Mouse (Mus musculus): Measurements from ENCODE around the gene Ralbp1.

Gene Ralbp1

DNA sequence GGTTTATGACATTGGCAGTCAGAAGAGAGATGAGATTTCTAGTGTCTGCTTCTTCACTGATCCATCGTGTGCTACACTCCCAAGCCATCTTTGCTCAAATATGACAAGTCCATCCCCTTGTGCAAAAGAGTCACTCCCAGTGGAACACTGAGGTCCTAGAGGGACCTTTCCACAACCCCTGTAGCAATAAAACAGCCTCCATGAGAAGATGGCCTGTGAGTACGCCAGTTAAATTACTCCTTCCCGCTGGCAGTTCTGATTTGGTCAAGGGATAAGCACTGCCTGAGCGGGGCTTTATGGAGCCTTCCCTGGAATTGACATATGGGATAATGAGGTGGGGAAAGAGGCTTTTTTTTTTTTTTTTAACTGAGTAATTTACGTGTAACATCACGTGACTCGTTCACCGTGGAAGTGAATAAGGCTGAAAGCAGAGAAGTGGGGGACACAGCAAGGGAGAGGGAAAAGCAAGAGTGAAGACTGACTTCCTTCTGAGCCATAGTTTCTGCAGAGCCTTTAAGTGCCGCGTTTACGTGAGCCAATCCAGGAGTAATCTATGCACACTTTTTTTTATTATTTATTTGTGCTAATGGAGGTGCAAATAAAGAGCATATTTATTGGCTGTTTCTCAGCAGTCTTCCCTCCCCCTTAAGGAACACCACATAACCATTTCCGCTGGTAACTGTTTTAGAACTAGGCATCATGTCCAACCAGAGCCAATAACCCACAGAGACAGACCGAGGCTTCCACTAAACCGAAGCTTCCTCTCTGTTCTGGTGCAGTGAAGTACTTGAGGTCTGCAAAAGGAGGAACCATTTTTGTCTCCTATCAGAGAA is at the start of gene Ralbp1:
Gene Ralbp1, minus strand, starts transcription at position 102 of the 833 bp plus-strand sequence.
- DNase-seq (ENCODE audit: low read depth, low spot score): peak; percentile 38

DNA sequence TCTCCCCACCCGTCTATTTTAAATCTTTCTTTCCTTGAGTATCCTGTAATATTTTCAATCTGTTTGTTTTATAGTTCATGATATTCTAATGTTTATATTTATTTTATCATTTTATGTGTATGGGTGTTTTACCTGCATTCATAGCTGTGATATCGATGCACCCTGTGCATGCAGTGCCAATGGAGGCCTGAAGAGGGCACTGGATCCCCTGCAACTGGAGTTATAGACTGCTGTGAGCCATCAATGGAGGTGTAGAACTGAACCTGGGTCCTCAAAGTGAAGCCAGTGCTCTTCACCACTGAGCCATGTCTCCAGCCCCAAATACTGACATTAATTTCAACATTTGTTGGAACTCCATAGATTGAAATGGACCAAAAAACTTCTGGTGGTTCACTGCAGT is 48.1 kb upstream of the Ralbp1 start:
- no peak for DNase-seq (ENCODE audit: low read depth, low spot score)

DNA sequence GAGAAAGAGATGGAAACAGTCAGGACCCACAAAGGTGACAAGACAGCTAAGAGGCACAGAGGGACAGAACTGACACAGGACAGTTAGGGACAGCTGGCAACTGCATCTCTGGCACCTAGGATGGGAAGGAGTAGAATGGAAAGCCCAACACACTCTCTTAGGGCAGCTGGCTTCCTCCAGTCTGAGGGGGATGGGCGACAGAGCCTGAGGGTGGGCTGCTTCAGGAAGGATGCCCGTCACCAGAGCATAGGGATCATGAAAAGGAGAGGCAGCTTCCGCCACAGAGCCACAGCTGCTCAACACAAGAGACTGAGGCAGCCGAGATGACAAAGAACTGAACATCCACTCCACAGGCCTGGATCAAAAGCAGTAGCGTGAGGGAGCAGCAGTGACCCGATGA is 45.9 kb upstream of the Ralbp1 start:
- DNase-seq (ENCODE audit: low read depth, low spot score): no peak

DNA sequence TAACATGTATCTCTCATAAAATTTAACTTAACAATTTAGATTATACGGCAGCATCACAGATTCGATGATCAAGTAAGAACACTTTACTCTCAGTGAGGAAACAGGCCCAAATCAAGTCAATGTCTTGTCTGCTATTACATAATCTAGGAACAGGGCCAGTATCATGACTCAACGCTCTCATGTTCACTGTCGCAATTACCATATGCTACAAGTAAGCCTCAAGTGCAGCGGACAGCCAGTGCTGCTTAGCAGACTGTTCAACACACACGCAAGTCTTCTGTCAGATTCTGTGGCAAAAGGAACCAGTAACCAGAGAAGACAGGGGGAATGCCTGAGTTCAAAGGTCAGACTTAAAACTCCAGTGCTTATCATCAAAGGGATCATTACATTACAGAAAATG is 45.4 kb upstream of the Ralbp1 start:
- DNase-seq (ENCODE audit: low read depth, low spot score): peak; percentile 92

DNA sequence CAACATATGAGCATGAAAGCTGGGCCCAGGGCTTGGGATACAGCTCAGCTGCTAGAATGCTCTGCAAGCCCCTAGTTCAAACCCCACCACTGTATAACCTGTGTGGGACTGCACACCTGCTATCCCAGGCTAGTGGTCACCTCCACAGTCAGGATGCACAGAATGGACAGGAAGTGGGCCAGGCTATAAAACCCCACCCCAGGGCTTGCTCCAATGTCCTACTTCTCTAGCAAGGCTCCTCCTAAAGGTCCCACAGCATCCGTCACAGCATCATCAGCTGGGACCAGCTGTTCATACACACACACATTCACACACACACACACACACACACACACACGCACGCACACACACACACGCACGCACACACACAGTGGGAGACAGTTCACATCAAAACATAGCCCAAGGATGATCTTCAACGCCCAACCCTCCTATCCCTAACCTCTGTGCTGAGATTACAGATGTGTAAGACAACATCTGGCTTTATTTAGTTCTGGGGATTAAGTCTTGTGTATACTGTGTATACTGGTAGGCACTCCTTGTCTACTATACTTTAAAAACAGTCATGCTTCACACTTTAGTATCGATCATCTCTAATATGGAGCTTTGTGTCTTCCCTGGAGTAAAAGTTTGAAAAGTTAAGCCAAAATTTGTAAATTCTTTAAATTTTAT is 44.7 kb upstream of the Ralbp1 start:
- DNase-seq (ENCODE audit: low read depth, low spot score): no peak

DNA sequence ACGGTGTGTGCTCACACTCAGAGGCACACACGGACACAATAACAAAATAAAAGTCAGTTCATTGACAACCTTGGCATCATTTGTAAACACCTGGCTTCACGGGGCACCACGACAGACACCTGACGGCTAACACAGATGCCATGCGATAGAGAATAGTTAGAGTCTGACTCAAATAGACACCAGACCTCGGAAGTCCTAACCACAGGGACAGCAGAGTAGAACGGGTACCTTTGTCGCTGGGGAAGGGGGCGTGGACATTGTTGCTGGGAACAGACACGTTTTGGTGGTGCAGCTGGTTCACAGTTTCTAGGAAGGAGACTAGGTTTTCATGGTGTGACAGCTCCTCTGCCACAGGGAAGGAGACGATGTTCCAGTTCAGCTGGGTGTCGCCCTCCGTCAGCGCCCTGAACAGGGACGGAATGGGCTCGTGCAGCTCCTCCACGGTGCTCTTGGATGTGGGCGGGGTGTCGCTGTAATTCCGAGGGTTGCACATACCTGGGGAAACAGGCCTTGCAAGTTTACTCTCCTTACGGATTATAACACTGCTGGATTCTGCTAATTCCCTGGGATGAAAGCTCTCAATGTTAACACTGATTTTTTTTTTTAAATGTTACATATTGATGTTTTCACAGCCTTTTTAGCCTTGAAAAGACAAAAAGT is 43.9 kb upstream of the Ralbp1 start:
- DNase-seq (ENCODE audit: low read depth, low spot score): no peak

DNA sequence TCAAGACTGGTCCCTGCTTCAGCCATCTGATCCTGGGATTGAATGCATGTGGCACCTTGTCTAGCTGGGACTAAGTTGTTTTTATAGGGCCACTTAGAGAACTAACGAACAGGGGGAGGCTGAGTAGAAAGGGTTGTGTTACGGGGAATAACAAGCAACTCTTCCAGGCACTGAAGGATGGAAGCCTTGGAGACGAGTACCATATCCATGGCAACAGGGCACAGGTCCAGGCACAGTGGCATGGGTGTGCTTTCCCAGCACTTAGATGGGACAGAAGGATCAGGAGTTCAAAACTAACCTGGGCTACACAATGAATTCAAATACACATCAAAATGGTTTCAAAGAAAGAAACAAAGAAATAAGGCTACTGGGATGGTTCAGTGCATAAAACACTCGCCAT is 41.5 kb upstream of the Ralbp1 start:
- DNase-seq (ENCODE audit: low read depth, low spot score): no peak

DNA sequence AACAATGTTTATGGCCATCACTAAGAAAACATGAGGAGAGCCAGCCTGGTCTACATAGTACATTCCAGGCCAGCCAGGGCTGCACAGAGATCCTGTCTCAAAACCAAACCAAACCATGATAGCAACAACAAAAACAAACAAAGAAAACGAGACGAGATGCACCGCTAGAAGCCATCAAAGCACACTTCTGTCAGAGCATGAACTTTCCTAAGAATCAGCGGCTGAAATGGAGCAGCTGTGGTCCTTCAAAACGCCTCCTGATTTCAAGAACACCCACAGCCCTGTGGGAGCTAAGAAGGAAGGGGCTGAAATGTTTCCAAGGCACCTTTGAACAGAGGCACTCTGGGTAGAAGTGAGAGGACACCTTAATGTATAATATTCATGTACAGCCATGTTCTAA is 38.6 kb upstream of the Ralbp1 start:
- no peak for DNase-seq (ENCODE audit: low read depth, low spot score)

DNA sequence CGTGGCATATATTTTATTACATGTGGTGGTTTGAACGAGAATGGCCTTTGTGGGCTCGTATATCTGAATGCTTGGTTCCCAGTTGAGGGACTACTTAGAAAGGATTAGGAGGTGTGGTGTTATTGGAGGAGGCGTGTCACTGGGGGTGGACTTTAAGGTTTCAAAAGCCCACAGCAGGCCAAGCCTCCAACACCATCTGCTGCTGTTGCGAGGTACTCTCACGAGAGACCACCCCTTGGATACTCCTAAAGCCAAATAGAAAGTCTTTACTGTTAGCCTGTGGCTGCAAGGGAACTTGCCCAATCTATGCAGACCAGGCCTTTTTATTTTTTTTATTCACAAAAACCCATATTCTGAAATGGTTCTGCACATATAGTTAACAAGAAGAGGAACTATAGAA is 36.4 kb upstream of the Ralbp1 start:
- no peak for DNase-seq (ENCODE audit: low read depth, low spot score)

DNA sequence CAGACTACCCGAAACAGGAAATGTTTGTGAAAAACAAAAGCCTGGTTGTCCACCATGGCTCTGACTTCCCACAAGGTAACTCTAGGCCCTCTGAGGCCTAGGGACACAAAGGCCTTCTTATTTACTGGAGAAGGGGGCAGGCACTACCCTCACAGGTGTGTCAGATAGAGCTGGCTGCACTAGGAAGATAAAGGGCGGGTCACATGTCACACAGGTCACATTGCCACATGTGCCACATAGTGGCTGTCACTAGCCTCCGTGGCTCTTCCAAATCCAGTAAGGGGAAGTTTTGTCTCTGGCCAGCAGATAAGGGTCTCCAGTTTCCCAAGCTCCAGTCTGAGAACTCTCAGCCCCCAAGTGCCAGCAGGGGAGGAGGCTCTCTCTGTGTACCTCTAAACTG is 33.6 kb upstream of the Ralbp1 start:
- no peak for DNase-seq (ENCODE audit: low read depth, low spot score)

DNA sequence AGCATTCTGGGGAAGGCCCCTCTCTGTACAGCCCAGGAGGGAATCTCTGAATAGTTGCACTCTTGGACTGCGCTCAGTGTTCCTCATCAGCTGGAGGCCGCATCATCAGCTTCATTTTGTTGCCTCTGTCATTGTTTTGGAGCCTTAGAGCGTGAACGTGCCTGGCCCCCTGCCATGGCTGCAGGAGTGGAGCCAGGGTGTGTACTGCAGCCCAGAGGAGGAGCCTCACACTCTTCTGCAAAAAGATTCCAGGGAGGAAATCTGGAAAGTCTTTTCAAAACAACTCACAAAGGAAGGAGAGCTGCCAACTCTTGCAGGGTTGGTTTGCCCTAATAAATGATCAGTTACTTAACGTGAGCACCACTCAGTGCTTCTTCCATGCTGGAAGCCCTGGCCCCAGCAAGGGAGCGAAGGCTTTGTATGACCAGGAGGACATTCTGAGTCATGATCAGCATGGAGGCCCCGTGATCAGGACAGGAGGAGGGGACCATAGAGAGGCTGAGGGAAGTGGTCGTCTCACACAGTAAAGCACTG is 30.6 kb upstream of the Ralbp1 start:
- DNase-seq (ENCODE audit: low read depth, low spot score): peak; percentile 89

DNA sequence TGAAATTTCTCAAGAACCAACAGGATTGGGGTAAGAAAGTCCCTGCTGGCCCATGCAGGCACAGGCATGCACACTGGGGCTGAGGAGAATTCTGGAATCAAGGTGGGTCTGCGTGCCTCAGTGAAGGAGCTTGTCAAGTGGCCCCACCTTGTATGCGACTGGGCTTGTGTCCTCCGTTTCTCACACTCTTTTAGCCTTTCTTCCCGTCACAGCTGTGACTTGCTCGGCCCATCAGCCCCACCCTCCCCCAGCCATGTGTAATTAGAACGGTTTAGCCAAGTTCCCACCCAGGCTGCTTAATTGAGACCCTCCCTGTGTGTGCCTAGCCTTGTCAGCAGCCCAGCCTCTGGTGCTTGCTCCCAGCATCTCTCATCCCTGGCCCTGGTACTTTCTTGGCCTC is 28.5 kb upstream of the Ralbp1 start:
- DNase-seq (ENCODE audit: low read depth, low spot score): no peak

DNA sequence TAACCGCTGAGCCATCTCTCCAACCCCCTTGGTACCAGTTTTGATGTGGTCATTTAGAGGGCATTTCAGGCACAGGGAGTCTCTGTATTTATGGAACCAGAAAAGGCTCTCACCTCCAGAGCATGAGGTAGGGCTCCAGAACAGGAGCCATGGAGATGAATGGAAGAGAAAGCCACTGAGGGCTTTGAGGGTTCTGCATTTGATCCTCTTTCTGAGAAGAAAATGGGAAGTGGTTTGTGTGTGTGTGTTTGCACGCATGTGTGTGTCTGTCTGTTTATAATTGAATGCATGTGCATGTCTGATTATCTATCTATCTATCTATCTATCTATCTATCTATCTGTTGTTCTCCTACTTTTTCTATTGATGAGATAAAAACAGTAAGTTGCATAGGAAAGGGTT is 26.6 kb upstream of the Ralbp1 start:
- DNase-seq (ENCODE audit: low read depth, low spot score): no peak

DNA sequence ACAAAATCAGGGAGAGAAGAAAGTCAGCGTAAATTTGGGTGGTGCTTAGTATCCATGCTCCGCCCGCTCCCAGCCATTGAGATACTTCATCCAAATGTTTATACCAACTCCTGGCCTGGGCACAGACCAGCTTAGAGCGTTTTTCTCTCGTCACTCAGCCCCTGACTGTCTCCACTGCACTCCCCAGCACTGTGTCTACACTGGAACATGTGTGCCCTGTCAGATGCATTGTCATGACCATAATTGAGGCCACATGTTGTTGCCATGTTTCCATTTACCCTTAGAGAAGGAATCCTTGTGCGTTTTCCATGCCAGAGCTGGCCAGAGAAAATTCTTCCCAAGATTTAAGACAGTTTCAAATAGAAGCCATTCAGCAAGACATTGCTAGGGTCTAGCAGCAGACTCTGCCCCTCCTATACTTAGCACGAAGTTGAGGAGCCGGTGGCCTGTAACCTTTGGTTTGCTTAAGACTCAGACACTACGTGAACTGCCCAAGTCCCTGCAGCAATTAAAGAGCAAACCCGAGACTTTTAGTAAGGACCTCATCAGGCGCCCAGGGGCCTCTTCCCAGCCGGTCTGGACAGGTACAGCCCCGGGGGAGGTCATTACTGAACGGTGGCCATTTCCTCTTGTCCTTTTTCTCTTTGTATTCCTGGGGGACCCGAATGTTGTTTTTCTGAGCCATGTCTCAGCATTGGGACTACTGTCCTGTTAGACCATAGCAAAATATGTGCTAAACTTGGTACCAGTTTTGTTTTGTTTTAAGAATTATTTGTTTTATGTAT is 25.9 kb upstream of the Ralbp1 start:
- DNase-seq (ENCODE audit: low read depth, low spot score): no peak

DNA sequence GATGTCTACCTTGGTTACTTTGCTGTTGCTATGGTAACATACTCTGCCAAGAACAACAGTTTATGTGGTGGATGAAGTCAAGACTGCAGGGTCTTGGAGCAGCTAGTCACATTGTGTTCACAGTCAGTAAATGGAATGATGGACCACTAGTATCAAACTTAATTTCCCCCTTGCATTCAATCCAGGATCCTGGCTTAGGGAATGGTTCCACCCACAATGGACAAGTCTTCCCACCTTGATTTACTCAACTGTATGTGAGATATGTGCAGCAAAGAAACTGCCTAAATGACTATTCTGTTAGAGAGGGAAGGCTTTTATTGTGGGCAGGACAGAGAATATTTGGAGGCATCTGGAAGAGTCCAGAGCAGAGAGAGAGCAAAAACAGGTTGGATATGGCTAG is 22.7 kb upstream of the Ralbp1 start:
- no peak for DNase-seq (ENCODE audit: low read depth, low spot score)

DNA sequence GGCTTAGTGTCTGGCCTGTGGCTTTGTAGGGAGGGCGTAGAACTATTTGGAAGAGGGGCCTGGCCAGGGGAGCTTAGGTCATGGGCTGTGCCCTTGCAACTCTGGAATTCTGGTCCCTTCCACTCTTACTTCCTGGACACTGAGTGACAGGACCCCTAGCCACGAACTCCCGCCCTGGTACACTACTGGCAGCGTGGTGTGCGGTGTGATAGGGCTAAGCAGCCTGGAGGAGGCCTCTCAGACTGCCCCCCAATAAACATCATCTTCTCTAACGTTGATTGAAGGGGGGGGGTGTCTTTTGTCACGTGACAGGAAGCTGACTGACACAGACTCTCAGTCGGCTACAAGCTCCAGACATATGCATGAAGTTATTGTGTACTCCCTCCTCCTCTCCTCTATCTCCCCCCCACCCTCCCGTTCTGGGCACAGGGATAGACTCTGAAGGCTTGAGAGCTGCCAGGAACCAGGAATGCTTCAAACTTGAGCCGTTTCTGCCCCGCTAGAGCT is 21.4 kb upstream of the Ralbp1 start:
- no peak for DNase-seq (ENCODE audit: low read depth, low spot score)

DNA sequence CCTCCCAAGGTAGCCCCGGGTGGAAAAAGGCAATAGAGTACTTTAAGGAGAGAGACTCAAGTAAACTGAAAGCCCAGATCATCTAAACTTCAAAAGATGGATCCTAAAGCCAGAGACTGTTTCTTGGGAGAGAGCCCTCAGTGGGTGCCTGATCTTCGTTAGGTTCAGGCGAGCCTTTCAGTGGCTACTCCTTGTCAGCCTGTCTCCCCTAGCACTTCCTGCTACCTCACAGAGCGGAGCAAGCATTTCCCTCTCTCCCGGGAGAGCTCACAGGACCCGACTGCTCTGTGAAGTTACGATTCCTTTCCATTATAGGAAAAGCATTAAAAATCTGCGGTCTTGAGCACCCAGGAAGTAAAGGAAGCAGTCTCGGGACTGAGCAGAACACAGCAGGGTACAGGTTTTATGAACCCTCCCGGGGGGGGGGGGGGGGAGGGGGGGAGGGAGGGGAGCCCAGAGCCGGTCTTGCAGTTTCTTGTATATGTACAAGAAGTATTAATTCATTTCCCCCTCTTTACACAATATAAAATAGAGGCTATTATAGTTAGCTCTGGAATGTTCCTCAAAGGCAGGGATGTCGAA is 20.8 kb upstream of the Ralbp1 start:
- DNase-seq (ENCODE audit: low read depth, low spot score): no peak

DNA sequence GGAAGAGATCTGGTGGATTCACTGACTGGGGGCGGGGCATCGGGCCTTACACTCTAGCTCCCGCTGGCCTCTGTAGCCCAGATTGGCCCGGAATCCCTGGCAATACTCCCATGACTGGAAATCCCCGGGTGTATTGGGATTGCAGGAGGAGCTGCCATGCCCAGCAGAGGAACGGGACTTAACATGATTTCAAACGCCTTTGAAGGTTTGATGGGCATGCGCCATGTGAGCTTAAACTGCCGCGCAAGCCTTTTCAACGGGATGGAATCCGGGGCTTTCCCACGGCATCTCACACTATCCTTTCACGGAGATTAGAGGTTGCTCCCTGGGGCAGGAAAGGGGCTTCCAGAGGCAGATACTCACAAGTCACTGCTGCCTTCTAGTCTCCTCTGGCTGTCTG is 19.6 kb upstream of the Ralbp1 start:
- DNase-seq (ENCODE audit: low read depth, low spot score): no peak

DNA sequence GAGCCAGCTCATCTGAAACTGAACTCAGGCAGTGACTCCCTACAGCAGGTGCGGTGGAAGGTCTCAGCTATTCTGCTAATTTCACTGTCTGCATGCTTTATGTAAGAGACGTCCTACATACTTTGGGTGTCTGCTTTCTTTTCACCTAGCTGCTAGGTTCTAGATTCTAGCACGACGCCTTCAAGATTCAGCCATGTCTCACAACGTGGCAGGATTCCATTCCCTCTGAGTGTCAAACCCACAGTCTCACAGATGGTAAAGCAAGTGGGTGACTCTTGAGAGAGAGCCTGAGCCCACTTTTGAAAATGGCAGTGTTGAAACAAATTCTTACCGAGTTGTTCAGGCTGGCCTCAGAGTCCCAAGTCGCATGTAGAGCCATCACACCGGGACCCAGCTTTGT is 18.2 kb upstream of the Ralbp1 start:
- DNase-seq (ENCODE audit: low read depth, low spot score): no peak

DNA sequence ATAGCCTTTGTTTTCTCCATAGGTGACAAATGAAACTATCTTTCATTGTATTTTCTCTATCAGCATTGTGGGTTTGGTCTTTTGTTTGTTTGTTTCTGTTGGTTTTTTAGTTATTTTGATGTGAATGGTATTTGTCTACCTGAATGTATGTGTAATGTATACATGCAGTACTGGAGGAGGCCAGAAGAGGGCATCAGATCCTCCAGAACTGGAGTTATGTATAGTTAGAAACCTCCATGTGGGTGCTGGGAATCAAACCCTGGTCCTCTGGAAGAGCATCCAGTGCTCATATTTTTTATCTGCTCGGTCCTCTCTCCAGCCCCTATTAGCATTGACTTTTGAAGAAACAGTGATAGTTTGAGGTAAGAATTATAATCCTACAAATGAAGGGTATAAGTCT is 17.4 kb upstream of the Ralbp1 start:
- DNase-seq (ENCODE audit: low read depth, low spot score): no peak

DNA sequence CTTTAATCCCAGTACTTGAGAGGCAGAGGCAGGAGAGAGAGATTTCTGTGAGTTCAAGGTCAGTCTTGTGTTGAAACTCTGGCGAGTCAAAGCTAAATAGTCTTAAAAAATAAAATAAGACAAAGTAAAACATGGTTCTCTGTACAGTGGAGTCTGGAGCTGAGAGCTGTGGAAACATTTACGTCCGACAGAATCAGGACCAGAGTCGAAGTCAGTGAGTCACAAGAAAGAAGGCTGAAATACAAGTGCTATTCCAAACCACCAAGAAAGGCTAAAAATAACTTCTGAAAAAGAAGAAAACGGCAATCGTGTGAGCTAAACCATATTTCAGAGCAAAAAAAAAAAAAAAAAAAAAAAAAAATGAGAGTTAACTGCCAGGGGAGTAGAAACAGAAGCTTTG is 16.7 kb upstream of the Ralbp1 start:
- DNase-seq (ENCODE audit: low read depth, low spot score): no peak
